Mouse (Mus musculus) left cerebral cortex, postnatal 4 days (tissue): ENCODE measurements around the gene Gsto1. TPM values are rescaled to one million over a fixed set of nuclear protein-coding genes. Genes with fewer than 3 reads are reported as not detected.
"Not testable (repeated sequence)": the region's sequence is repeated elsewhere in the genome, so short reads cannot be mapped to it uniquely, and the experiment has no call there.

Experiments
- DNase-seq: peaks from one replicate; pipeline ENCODE4 v3.0.0-alpha.2; 2022
- intact Hi-C: fragments of 180-260 bp; cut with DNase I; formaldehyde crosslinking; loops from one replicate; pipeline ENCODE4 v1.15.1; 2025
- total RNA-seq, 2 experiments: library from RNA; stranded (reverse); gene quantifications; 2 replicates each; pipeline ENCODE4 v1.2.3; 2021

The Gsto1 gene
- 10 to 100 TPM; 88.3 to 91.0 TPM for total RNA-seq

- peak; percentile 86 for DNase-seq
- intact Hi-C loops, result no loop called here
Measured at GRCm38 (mm10) chr19:47854796-47855783, at the start of gene Gsto1. Gene Gsto1, plus strand, starts transcription at chr19:47854970.

GRCm38 (mm10) chr19:47812091-47812490 lies 42.7 kb upstream of the Gsto1 start:
- DNase-seq, result no peak
- intact Hi-C loops, result no loop called here

GRCm38 (mm10) chr19:47814721-47815120 lies 40.0 kb upstream of the Gsto1 start:
- intact Hi-C loops, result no loop called here
- no peak for DNase-seq

GRCm38 (mm10) chr19:47817692-47818091 lies 37.1 kb upstream of the Gsto1 start:
- intact Hi-C loops, result no loop called here
- DNase-seq, result no peak

- intact Hi-C loops, result loop anchor here (5.0 to 10.0 kb wide), 4 partner anchors 86 to 466 kb away; partner anchors contain the start of gene Sfr1
- peak; percentile 61 for DNase-seq
Measured at GRCm38 (mm10) chr19:47820832-47821493, 33.8 kb upstream of the Gsto1 start.

GRCm38 (mm10) chr19:47821494-47821872 lies 33.3 kb upstream of the Gsto1 start:
- intact Hi-C loops, result loop anchor here (5.0 to 10.0 kb wide), 4 partner anchors 87 to 467 kb away; partner anchors contain the start of gene Sfr1
- DNase-seq, result no peak

- peak; percentile 27 for DNase-seq
- intact Hi-C loops, result loop anchor here (5.0 to 10.0 kb wide), 4 partner anchors 87 to 467 kb away; partner anchors contain the start of gene Sfr1
Measured at GRCm38 (mm10) chr19:47822143-47822796, 32.5 kb upstream of the Gsto1 start.

GRCm38 (mm10) chr19:47824026-47824425 lies 30.7 kb upstream of the Gsto1 start:
- DNase-seq, result no peak
- intact Hi-C loops, result loop anchor here (5.0 to 10.0 kb wide), 4 partner anchors 89 to 469 kb away; partner anchors contain the start of gene Sfr1

- DNase-seq, result no peak
- intact Hi-C loops, result loop anchor here (10.0 kb wide), 2 partner anchors 95 to 475 kb away; partner anchors contain the start of gene Sfr1
Measured at GRCm38 (mm10) chr19:47829913-47830450, 24.8 kb upstream of the Gsto1 start.

- DNase-seq, result no peak
- intact Hi-C loops, result no loop called here
Measured at GRCm38 (mm10) chr19:47831111-47831510, 23.7 kb upstream of the Gsto1 start.

GRCm38 (mm10) chr19:47832316-47832715 lies 22.5 kb upstream of the Gsto1 start:
- intact Hi-C loops, result no loop called here
- DNase-seq, result no peak

- no peak for DNase-seq
- intact Hi-C loops, result no loop called here
Measured at GRCm38 (mm10) chr19:47834614-47835013, 20.2 kb upstream of the Gsto1 start.

- intact Hi-C loops, result no loop called here
- DNase-seq, result no peak
Measured at GRCm38 (mm10) chr19:47835776-47836175, 19.0 kb upstream of the Gsto1 start.

GRCm38 (mm10) chr19:47836701-47837526 lies 17.9 kb upstream of the Gsto1 start:
- DNase-seq, result peak; percentile 70
- intact Hi-C loops, result no loop called here

GRCm38 (mm10) chr19:47837527-47837901 lies 17.3 kb upstream of the Gsto1 start:
- intact Hi-C loops, result no loop called here

GRCm38 (mm10) chr19:47841234-47841633 lies 13.5 kb upstream of the Gsto1 start:
- intact Hi-C loops, DNase-seq: not testable (repeated sequence)

More at GRCm38 (mm10) chr19:47837527-47837901, 17.3 kb upstream of the Gsto1 start:
- DNase-seq, result no peak

- intact Hi-C loops, result no loop called here
Measured at GRCm38 (mm10) chr19:47849735-47850134, 5.0 kb upstream of the Gsto1 start.

GRCm38 (mm10) chr19:47852131-47852530 lies 2.6 kb upstream of the Gsto1 start:
- intact Hi-C loops, DNase-seq: not testable (repeated sequence)

More at GRCm38 (mm10) chr19:47849735-47850134, 5.0 kb upstream of the Gsto1 start:
- DNase-seq, result no peak

GRCm38 (mm10) chr19:47853053-47853452 lies 1.7 kb upstream of the Gsto1 start:
- intact Hi-C loops, result no loop called here
- DNase-seq, result no peak
